Mouse (Mus musculus) forebrain, embryonic 10.5 days (tissue): ENCODE data around the gene Stk38. TPM values are rescaled to one million over a fixed set of nuclear protein-coding genes. Genes with fewer than 3 reads are reported as not detected.

Experiments
- DNase-seq: peaks from one replicate; pipeline ENCODE4 v3.0.0-alpha.2; 2017; ENCODE audit warnings: low spot score; ENCODE audit errors: extremely low spot score
- H3K27ac ChIP-seq: fragments of 300-500 bp; sonication (generic); 2 replicates; pipeline ENCODE4 v1.5.1; 2016; ENCODE audit warnings: mild to moderate bottlenecking
- H3K27me3 ChIP-seq: fragments of 300-500 bp; sonication (generic); 2 replicates; pipeline ENCODE4 v1.6.1; 2016; ENCODE audit warnings: mild to moderate bottlenecking; ENCODE audit not compliant: poor library complexity, severe bottlenecking
- H3K36me3 ChIP-seq: fragments of 300-500 bp; sonication (generic); replicated peaks from 2 replicates; pipeline ENCODE4 v1.6.1; 2016; ENCODE audit warnings: mild to moderate bottlenecking, moderate library complexity
- H3K4me1 ChIP-seq: fragments of 300-500 bp; sonication (generic); 2 replicates; pipeline ENCODE4 v1.6.1; 2016
- H3K4me3 ChIP-seq: fragments of 300-500 bp; sonication (generic); 2 replicates; pipeline ENCODE4 v1.5.1; 2016; ENCODE audit warnings: mild to moderate bottlenecking, moderate library complexity
- H3K9me3 ChIP-seq: fragments of 300-500 bp; sonication (generic); 2 replicates; pipeline ENCODE4 v1.6.1; 2016; ENCODE audit warnings: mild to moderate bottlenecking, moderate library complexity
- WGBS: fragments of 180-500 bp; shearing (Covaris S2); methylation state at CpG from one replicate; pipeline ENCODE4 v1.1.7; 2016; 5-methylcytosine and 5-hydroxymethylcytosine counted together
- polyA plus RNA-seq: library from polyadenylated mRNA; unstranded; fragments of >200 nt; fragmentation: Nextera tagmentation; extraction: Ambion mirVana; gene quantifications from 2 replicates; pipeline ENCODE4 v1.2.1, GENCODE M21; 2016

The Stk38 gene
- 117 and 119 TPM in 2 replicates for polyA plus RNA-seq

DNA sequence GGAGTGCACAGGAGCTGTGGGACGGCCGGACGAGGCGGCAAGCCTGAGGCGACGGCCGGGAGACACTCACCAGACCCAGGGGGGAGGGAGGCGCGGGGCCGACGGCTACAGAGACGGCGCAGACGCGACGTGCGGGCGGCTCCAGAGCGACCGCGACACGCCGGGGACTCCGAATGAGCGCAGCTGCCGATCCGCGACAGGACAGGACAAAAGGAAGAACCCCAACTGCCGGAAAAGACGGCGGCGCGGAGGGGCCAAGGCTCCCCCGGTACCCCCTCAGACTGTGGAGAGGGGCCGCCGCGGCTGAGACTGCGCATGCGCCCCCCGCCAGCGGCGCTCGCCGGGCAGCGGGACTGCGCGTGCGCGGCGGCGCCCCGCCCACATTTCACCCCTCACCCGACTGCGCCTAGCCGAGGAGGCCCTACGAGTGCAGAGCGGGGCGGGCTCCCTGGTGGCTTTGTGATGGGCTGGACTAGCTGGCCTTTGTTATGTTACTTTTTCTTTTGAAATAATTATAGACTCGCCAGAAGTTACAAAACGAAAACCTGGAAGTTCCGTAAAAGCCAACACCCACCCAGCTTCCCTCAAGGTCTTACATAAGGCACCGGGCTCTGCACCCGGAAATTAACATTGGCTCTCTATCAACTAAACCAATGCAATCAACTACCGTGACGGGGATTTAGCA, at the start of gene Stk38:
Stk38 (minus strand) TSS at position 355 of the 685 bp plus-strand sequence.
- H3K27me3 ChIP-seq: no peaks in the 10 kb centered on the region
- no peaks in the 10 kb centered on the region for H3K9me3 ChIP-seq
- peak; percentile 90 for DNase-seq
- peaks cover 28% of the 10 kb centered on the region for H3K36me3 ChIP-seq
- peaks cover 35% of the 10 kb centered on the region for H3K4me1 ChIP-seq
- H3K27ac ChIP-seq: peak within 1 kb of the TSS; percentile 98
- WGBS: under 1% methylated on average over 65 of the region's 65 CpGs
- peak within 1 kb of the TSS; percentile 83 for H3K4me3 ChIP-seq

DNA sequence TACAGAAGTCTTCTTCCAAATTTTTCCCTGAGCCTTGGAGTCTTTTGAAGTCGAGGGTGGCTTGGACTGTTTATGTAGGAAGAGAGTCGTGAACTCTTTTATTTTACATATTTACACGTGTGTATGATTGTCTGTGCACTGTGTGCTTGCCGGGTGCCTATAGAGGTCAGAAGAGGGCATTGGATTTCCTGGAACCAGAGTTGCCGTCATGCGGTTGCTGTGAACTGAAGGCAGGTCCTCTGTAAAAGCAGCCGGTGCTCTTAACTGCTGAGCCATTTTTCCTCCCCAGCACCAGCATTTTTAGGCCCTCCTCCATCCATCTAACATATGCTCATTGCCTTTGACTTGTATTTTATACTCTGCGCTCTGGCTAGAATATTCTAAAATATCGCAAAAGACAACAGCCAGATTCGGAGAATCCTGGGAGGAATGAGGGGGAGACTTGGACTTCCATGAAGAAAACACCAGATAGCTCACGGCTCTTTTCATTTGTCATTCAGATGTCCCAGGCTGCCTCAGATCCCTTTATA, 49.6 kb upstream of the Stk38 start:
- WGBS: 88% methylated on average over 11 of the region's 11 CpGs
- no peak overlapping the region for H3K4me3 ChIP-seq
- H3K4me1 ChIP-seq: peaks cover 27% of the 10 kb centered on the region
- DNase-seq: no peak
- H3K27me3 ChIP-seq: no peaks in the 10 kb centered on the region
- 0 out of 2 replicates have a peak overlapping the region, but pooled peaks have one; percentile 53 for H3K27ac ChIP-seq
- no peaks in the 10 kb centered on the region for H3K9me3 ChIP-seq
- H3K36me3 ChIP-seq: 0 out of 2 replicates have a peak, but pooled peaks cover 8% of the 10 kb centered on the region

DNA sequence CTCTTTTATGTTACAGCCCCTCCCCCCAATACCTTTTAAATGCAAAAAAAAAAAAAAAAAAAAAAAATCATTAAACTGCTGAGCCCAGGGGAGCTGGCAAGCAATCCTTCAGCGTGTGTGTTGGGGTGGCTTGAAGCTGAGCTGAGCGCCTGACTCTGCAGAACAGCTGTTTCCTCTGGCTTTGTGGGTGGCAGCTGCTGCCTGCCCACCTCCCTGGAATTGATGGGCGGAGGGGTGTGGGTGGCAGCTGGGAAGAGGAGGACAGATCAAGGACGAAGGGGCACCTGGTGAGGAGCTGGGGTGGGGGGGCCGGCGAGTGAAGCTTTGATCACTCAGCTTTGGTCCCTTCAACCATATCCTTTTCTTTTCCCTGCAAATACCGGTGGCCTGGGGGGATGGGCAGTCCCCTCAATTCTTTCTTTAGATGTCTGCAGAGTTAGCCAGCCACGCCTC, 48.9 kb upstream of the Stk38 start:
- peak overlapping the region; percentile 53 for H3K27ac ChIP-seq
- no peaks in the 10 kb centered on the region for H3K9me3 ChIP-seq
- WGBS: 13% methylated on average over 8 of the region's 8 CpGs
- H3K4me1 ChIP-seq: peaks cover 23% of the 10 kb centered on the region
- 0 out of 2 replicates have a peak, but pooled peaks cover 8% of the 10 kb centered on the region for H3K36me3 ChIP-seq
- peak overlapping the region; percentile 18; the same call in 1 of the 2 replicates for H3K4me3 ChIP-seq
- DNase-seq: no peak
- no peaks in the 10 kb centered on the region for H3K27me3 ChIP-seq

DNA sequence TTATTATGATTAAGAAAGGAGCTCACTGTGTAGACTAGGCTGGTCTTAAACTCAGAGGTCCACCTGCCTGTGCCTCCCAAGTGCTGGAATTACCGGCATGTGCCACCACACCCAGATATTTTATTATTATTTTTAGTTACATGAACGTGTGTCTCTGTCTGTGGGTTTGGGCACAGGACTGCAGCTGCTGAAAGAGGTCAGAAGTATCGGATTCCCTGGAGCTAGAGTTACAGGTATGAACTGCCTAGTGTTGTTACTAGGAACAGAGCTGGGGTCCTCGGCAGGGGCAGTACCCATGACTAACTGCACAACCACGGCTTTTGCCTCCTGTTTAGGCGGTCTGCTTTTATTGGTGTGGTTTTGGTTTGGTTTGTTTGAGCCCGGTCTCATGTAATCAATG, 48.4 kb upstream of the Stk38 start:
- WGBS: 45% methylated on average over 7 of the region's 7 CpGs
- Histone ChIP-seq H3K9me3 (no peaks in the 10 kb centered on the region), H3K27ac (peak overlapping the region; percentile 65; the same call in 1 of the 2 replicates), H3K27me3 (no peaks in the 10 kb centered on the region), H3K4me3 (no peak overlapping the region), H3K4me1 (peaks cover 20% of the 10 kb centered on the region), H3K36me3 (0 out of 2 replicates have a peak, but pooled peaks cover 8% of the 10 kb centered on the region)
- DNase-seq: no peak

DNA sequence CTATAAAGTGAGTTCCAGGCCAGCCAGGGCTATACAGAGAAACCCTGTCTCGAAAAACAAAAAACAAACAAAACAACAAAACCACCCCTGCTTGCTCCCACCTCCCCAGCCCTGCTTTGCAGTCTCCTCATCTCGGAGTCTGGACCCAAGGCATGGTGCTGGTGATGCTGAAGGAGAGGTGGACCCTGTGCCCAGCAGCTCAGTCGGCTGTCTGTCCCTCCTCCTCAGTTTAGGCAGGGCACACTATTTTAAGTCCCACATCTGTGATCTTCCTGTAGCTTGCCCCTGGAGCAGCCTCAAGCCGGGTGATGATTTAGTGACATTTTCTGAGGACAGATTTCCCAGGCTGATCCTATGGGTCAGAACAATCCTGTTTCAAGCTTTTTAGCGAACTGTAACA, 47.8 kb upstream of the Stk38 start:
- Histone ChIP-seq H3K9me3 (no peaks in the 10 kb centered on the region), H3K27ac (no peak overlapping the region), H3K4me3 (no peak overlapping the region), H3K27me3 (no peaks in the 10 kb centered on the region), H3K4me1 (peaks cover 23% of the 10 kb centered on the region), H3K36me3 (0 out of 2 replicates have a peak, but pooled peaks cover 8% of the 10 kb centered on the region)
- DNase-seq: no peak
- 74% methylated on average over 5 of the region's 5 CpGs for WGBS

DNA sequence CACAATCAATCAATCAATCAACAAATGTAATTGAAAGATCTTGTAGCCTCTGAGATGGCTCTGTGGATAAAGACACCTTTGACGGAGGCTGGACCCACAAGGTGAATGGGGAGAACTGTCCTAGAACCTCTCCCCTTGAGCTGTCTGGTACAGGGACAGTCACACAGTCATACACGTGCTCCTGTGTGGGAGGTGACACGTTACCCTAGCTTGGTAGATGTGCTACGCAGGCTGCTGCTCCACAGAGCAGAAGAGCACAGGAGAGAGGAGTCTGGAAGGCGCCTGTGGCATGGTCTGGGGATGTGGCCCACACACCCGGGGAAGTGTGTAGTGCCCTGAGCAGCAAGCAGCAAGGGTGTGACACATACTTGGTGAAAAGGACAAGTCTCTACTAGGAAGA, 46.6 kb upstream of the Stk38 start:
- Histone ChIP-seq H3K27me3 (no peaks in the 10 kb centered on the region), H3K27ac (no peak overlapping the region), H3K36me3 (0 out of 2 replicates have a peak, but pooled peaks cover 8% of the 10 kb centered on the region), H3K9me3 (no peaks in the 10 kb centered on the region), H3K4me1 (peaks cover 26% of the 10 kb centered on the region), H3K4me3 (no peak overlapping the region)
- DNase-seq: no peak
- 82% methylated on average over 6 of the region's 6 CpGs for WGBS

DNA sequence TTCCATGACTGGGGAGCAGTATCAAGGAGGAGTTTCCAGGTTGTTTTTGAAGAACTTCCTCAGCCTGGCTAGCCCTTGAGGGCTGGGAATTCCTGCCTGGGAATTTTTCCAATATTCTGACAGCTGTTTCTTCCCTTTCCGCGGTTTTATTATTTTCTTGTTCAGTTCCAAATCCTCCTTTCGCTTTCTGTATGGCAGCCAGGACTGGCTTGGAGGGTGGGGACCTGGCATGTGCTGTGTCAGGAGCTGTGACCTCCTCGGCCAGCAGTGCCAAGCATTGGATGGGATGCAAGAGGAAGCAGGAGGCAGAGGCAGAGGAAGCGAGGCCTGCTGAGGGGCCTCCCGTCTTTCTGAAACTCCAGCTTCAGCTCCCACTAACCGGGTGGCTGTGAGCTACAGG, 46.0 kb upstream of the Stk38 start:
- Histone ChIP-seq H3K27ac (no peak overlapping the region), H3K36me3 (0 out of 2 replicates have a peak, but pooled peaks cover 8% of the 10 kb centered on the region), H3K4me1 (peaks cover 26% of the 10 kb centered on the region), H3K9me3 (no peaks in the 10 kb centered on the region), H3K27me3 (no peaks in the 10 kb centered on the region), H3K4me3 (no peak overlapping the region)
- WGBS: 84% methylated on average over 7 of the region's 7 CpGs
- DNase-seq: no peak

DNA sequence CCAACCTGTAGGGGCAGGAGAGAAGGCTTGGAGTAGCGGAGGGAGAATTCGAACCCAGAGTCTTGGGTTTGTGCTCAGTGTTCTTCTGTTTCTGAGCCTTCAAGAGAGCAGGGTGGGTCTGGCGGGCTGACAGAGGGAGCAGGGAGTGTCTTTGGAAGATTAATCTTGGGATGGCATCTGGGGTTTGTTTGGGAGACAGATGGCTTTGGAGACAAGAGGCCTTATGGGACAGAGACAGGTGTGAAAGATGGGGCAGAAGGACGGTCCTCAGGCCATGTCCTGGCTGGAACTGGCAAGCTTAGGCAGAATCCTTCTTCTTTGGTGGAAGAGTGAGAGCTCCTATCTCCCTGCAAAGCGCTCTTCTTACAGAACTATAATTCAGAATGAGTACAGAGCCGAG, 45.3 kb upstream of the Stk38 start:
- 93% methylated on average over 6 of the region's 6 CpGs for WGBS
- Histone ChIP-seq H3K36me3 (peaks cover 9% of the 10 kb centered on the region), H3K27me3 (no peaks in the 10 kb centered on the region), H3K9me3 (no peaks in the 10 kb centered on the region), H3K4me3 (no peak overlapping the region), H3K27ac (no peak overlapping the region), H3K4me1 (peaks cover 26% of the 10 kb centered on the region)
- no peak for DNase-seq

DNA sequence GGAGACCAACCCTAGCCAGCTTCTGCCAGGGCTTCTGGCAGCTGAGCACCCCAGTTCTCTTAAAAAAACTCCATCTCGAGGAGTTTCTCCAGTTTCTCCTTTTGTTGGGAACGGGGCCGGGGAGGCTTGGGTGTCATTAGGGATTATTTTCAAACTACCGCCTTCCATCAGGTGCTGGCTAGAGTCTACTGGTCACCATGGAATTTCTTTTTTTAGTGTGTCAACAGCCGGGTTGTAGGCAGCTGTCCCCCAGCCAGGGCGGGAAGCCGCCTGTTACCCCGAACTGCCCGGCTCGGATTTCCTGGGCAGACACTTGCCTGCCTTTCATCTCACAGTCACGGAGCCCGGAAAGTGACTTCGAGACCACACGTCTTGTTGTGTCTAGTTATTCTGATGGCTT, 43.0 kb upstream of the Stk38 start:
- no peak overlapping the region for H3K4me3 ChIP-seq
- WGBS: 70% methylated on average over 14 of the region's 14 CpGs
- H3K36me3 ChIP-seq: peaks cover 30% of the 10 kb centered on the region
- H3K9me3 ChIP-seq: no peaks in the 10 kb centered on the region
- H3K27me3 ChIP-seq: no peaks in the 10 kb centered on the region
- H3K27ac ChIP-seq: no peak overlapping the region
- peaks cover 8% of the 10 kb centered on the region; the same call in 1 of the 2 replicates for H3K4me1 ChIP-seq
- DNase-seq: no peak

DNA sequence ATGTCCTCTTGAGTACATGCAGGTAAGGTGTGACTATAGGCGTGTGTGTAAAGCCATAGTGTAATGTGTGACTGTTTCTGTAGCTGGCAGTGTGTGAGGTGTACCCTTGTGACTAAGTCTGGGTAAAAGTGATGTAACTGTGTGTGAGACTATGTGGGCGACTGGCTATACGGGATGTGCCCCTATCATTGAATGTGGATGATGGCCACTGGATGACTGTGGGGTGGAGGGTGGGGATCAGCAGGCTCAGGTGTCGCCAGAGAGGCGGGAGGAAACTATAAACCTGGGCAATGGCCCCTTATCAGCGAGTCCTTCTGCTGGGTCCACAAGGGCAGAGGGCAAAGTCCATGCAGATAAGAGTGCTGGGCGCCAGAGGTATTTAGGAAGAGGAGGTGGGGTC, 42.1 kb upstream of the Stk38 start:
- no peak for DNase-seq
- 85% methylated on average over 7 of the region's 7 CpGs for WGBS
- H3K4me1 ChIP-seq: 0 out of 2 replicates have a peak, but pooled peaks cover 5% of the 10 kb centered on the region
- no peaks in the 10 kb centered on the region for H3K9me3 ChIP-seq
- peaks cover 39% of the 10 kb centered on the region for H3K36me3 ChIP-seq
- no peak overlapping the region for H3K27ac ChIP-seq
- no peaks in the 10 kb centered on the region for H3K27me3 ChIP-seq
- no peak overlapping the region for H3K4me3 ChIP-seq

DNA sequence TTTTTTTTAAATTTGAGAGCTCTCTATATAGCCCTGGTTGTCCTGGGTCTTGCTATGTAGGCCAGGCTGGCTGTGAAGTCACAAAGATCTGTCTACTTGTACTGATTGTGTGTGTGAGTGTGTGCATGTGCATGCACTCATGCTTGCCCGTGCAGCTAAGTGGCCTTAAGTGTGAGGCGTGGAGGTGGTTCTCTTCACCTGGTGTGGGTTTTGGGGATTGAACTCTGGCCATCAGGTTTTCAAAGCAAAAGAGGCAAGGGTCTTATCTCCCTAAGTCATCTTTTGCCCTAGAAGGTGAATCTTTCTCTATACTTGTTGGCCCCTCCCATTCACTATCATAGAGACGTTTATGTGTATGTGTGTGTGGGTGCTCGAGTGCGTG, 41.7 kb upstream of the Stk38 start:
- no peak for DNase-seq
- Histone ChIP-seq H3K27me3 (no peaks in the 10 kb centered on the region), H3K4me1 (0 out of 2 replicates have a peak, but pooled peaks cover 5% of the 10 kb centered on the region), H3K27ac (no peak overlapping the region), H3K4me3 (no peak overlapping the region), H3K36me3 (peaks cover 43% of the 10 kb centered on the region), H3K9me3 (no peaks in the 10 kb centered on the region)
- 84% methylated on average over 5 of the region's 5 CpGs for WGBS

DNA sequence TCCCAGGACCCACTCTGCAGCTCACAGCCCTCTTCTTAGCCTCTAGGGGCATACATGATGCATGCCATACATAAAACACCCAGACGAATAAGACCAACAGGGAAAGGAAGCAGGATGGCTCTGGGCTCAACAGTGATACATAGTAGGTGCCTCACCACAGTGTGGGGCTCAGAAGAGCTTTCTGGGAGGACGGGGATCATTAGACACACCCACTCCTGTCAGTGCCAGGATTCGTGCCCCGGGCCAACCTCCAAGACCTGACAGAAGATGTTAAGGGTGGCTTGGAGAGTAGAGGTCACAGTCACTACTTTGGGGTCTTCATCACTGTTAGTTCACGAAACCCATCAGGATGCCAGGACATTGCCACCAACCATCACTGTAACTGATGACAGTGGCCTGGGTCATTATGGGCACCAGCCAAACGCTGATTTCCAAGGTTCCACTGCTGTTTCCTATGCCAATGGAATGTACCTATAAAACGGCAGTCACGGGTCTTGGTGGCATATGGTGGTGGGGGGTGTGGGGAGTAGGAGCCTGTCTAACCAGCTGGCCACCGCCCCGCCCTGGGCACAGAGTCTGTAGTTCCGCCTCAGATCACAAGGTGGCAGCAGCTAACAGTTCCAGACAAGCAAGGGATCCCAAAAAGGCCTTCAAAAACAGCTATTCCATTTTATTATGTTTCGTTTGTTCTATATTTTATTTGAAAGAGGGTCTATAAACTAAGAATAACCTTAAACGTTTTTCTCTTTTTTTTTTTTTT, 41.1 kb upstream of the Stk38 start:
- Histone ChIP-seq H3K9me3 (no peaks in the 10 kb centered on the region), H3K36me3 (peaks cover 47% of the 10 kb centered on the region), H3K27me3 (no peaks in the 10 kb centered on the region), H3K4me1 (0 out of 2 replicates have a peak, but pooled peaks cover 5% of the 10 kb centered on the region), H3K4me3 (no peak overlapping the region), H3K27ac (no peak overlapping the region)
- peak; percentile 72 for DNase-seq
- WGBS: 27% methylated on average over 13 of the region's 13 CpGs
